ENCODE assay signal across 9 mouse cellular contexts in the genomic region with DNA sequence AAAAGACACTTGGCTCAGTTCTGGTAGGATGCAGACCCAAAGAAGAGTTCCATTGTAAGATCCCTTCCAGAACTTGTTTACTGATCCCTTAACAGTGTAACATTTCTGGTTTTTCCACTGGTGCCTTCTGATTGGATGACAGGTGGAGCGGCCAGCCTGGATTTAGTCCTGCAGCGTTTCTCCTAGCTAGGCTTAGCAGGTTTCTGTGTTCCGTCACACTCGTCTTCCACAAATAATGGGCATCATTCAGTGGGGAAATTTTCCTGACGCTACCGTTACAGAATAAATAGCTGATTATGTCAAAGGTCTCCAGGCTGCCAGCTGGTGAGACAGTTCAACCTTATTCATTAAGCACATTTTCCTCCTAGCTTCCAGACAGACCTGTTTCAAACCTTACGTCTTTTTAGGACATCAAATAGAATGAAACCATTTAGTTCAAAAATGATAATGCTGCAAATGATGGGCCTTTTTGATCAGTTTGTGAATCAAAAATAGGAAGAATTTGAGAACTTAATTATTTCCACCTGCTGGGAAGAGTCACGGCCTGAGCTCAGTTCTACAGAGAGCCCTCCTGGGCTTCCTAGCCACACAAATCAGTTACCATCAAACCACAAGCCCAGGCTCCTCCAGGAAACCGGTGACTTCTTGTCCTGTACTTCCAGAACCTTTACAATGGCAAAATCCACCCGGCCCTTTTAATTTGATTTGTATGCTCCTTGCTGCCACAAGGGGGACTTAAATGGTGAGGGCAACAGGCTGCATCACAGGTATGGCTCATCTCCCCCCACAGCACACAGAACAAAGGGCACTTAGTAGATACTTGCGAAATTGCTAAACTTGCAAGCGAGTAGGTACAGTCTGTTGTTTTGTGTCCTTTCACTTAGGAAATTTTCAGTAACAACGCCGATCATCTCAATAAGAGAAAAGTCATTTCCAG.
A peak's percentile ranks its signal among the peaks of the same experiment; 100 is the strongest.
DNase-seq lines count a peak whose midpoint lies in the region; ATAC-seq and TF ChIP-seq lines count a peak whose summit lies in the region.
"Had no signal": no experiment of that assay in that cellular context is flagged by ENCODE, and none has a peak within 500 bp of the region (broad histone marks: within the 10 kb centered on the region; RNA-seq: fewer than 3 reads in every experiment).

No protein-coding gene starts in this region.

- peaks cover 87% of the 10 kb centered on the region for H3K27me3 ChIP-seq in forebrain, embryonic 10.5 days (ENCODE audit: poor library complexity, severe bottlenecking)
- H3K27me3 ChIP-seq in forebrain, embryonic 12.5 days = peaks cover 69% of the 10 kb centered on the region
- H3K27me3 ChIP-seq in limb, embryonic 10.5 days (ENCODE audit: low read depth, poor library complexity, severe bottlenecking) = peaks cover 90% of the 10 kb centered on the region
- peaks cover 39% of the 10 kb centered on the region for H3K27me3 ChIP-seq in midbrain, postnatal 0 days (ENCODE audit: insufficient read depth, low read length)
- H3K27me3 ChIP-seq: Patski had no signal

- no peak for ATAC-seq in forebrain, embryonic 12.5 days (ENCODE audit: low FRiP score)
- no peak for ATAC-seq in midbrain, postnatal 0 days (ENCODE audit: low FRiP score)
- ATAC-seq: Patski had no signal

- H3K36me3 ChIP-seq in forebrain, embryonic 10.5 days (replicated peaks) = no peaks in the 10 kb centered on the region
- H3K36me3 ChIP-seq in forebrain, embryonic 12.5 days (replicated peaks) = no peaks in the 10 kb centered on the region
- H3K36me3 ChIP-seq in limb, embryonic 10.5 days = no peaks in the 10 kb centered on the region
- H3K36me3 ChIP-seq in midbrain, postnatal 0 days (ENCODE audit: insufficient read depth, low read length) = no peaks in the 10 kb centered on the region

- no peaks in the 10 kb centered on the region for H3K9me3 ChIP-seq in forebrain, embryonic 10.5 days
- no peaks in the 10 kb centered on the region for H3K9me3 ChIP-seq in forebrain, embryonic 12.5 days
- no peaks in the 10 kb centered on the region for H3K9me3 ChIP-seq in limb, embryonic 10.5 days (replicated peaks)
- H3K9me3 ChIP-seq in midbrain, postnatal 0 days (ENCODE audit: low read length) = no peaks in the 10 kb centered on the region

- peaks cover 39% of the 10 kb centered on the region for H3K4me1 ChIP-seq in forebrain, embryonic 10.5 days
- peaks cover 31% of the 10 kb centered on the region for H3K4me1 ChIP-seq in forebrain, embryonic 12.5 days
- peaks cover 35% of the 10 kb centered on the region for H3K4me1 ChIP-seq in limb, embryonic 10.5 days
- peaks cover 7% of the 10 kb centered on the region; the same call in 1 of the 2 replicates for H3K4me1 ChIP-seq in midbrain, postnatal 0 days (ENCODE audit: insufficient read depth, low read length)

- DNase-seq in forebrain, embryonic 10.5 days (ENCODE audit: extremely low spot score, low spot score) = peak; percentile 23
- DNase-seq in A20 (ENCODE audit: low read depth, low spot score) = peak; percentile 75
- peak; percentile 47 for DNase-seq in embryo, embryonic 9.5 days (ENCODE audit: extremely low spot score)
- DNase-seq in limb, embryonic 10.5 days (ENCODE audit: low spot score) = peak; percentile 45
- no peak for DNase-seq in midbrain, postnatal 0 days (ENCODE audit: low spot score)
- no peak for DNase-seq in cerebellum, adult 9-10 months
- no peak for DNase-seq in left cerebral cortex, adult 8-10 months (ENCODE audit: low spot score in 2 of 2)

- H3K4me2 ChIP-seq in forebrain, embryonic 12.5 days = no peak overlapping the region
- H3K4me2 ChIP-seq in midbrain, postnatal 0 days (ENCODE audit: low read depth, low read length, poor library complexity, severe bottlenecking) = no peak overlapping the region

- WGBS in forebrain, embryonic 10.5 days = 21% methylated on average over 14 of the region's 14 CpGs
- 14% methylated on average over 14 of the region's 14 CpGs for WGBS in forebrain, embryonic 12.5 days
- WGBS in limb, embryonic 10.5 days = 18% methylated on average over 14 of the region's 14 CpGs
- 20% methylated on average over 14 of the region's 14 CpGs for WGBS in midbrain, postnatal 0 days

- no peak overlapping the region for H3K9ac ChIP-seq in forebrain, embryonic 12.5 days
- no peak overlapping the region for H3K9ac ChIP-seq in midbrain, postnatal 0 days (replicated peaks; ENCODE audit: low read length, poor library complexity, severe bottlenecking)

- no peak overlapping the region for H3K27ac ChIP-seq in forebrain, embryonic 10.5 days
- no peak overlapping the region for H3K27ac ChIP-seq in forebrain, embryonic 12.5 days
- no peak overlapping the region for H3K27ac ChIP-seq in limb, embryonic 10.5 days
- H3K27ac ChIP-seq in midbrain, postnatal 0 days (ENCODE audit: low read depth, low read length) = no peak overlapping the region

- no peak overlapping the region for H3K4me3 ChIP-seq in forebrain, embryonic 10.5 days
- H3K4me3 ChIP-seq in forebrain, embryonic 12.5 days (replicated peaks) = no peak overlapping the region
- H3K4me3 ChIP-seq in limb, embryonic 10.5 days = no peak overlapping the region
- no peak overlapping the region for H3K4me3 ChIP-seq in midbrain, postnatal 0 days (ENCODE audit: low read depth, low read length)

- peak; percentile 65 for TF ChIP-seq CTCF in midbrain, postnatal 0 days (IDR thresholded peaks at IDR 0.05)

Comparison
In these comparisons a context has a peak if more than half of its experiments do, and no peak if none do; other contexts are left out.
1. DNase-seq: peak in forebrain, embryonic 10.5 days (single experiment), A20 (single experiment), embryo, embryonic 9.5 days (single experiment) and limb, embryonic 10.5 days (single experiment); none in midbrain, postnatal 0 days (single experiment), cerebellum, adult 9-10 months (single experiment) and left cerebral cortex, adult 8-10 months (0 of 2).